Mouse (Mus musculus) midbrain, embryonic 16.5 days (tissue): ENCODE data around the gene Tbc1d13. TPM values are rescaled to one million over a fixed set of nuclear protein-coding genes. Genes with fewer than 3 reads are reported as not detected.
"Not testable (repeated sequence)": the region's sequence is repeated elsewhere in the genome, so short reads cannot be mapped to it uniquely, and the experiment has no call there.

ENCODE experiments used
- ATAC-seq: fragments of 200-750 bp; cut with Nextera tagmentation; 2 replicates; pipeline ENCODE4 v1.8.0; 2017; ENCODE audit warnings: moderate TSS enrichment
- H3K27ac ChIP-seq: fragments of 300-500 bp; sonication (generic); 2 replicates; pipeline ENCODE4 v1.5.1; 2014; ENCODE audit warnings: mild to moderate bottlenecking, low read length, mixed read lengths
- H3K27me3 ChIP-seq: fragments of 300-500 bp; sonication (generic); 2 replicates; pipeline ENCODE4 v1.6.1; 2014; ENCODE audit warnings: low read depth, low read length, mixed read lengths; ENCODE audit not compliant: control insufficient read depth, insufficient read depth
- H3K36me3 ChIP-seq: fragments of 300-500 bp; sonication (generic); 2 replicates; pipeline ENCODE4 v1.6.1; 2014; ENCODE audit warnings: mild to moderate bottlenecking, low read length, moderate library complexity, mixed read lengths; ENCODE audit not compliant: control insufficient read depth, insufficient read depth
- H3K4me1 ChIP-seq: fragments of 300-500 bp; sonication (generic); 2 replicates; pipeline ENCODE4 v1.6.1; 2014; ENCODE audit warnings: mild to moderate bottlenecking, low read length, mixed read lengths; ENCODE audit not compliant: control insufficient read depth, insufficient read depth
- H3K4me2 ChIP-seq: fragments of 300-500 bp; sonication (generic); 2 replicates; pipeline ENCODE4 v1.6.1; 2014; ENCODE audit warnings: mild to moderate bottlenecking, low read length, mixed read lengths
- H3K4me3 ChIP-seq: fragments of 300-500 bp; sonication (generic); 2 replicates; pipeline ENCODE4 v1.5.1; 2014; ENCODE audit warnings: low read depth, mild to moderate bottlenecking, low read length, moderate library complexity, mixed read lengths
- H3K9ac ChIP-seq: fragments of 300-500 bp; sonication (generic); 2 replicates; pipeline ENCODE4 v1.6.1; 2014; ENCODE audit warnings: low read depth, low read length, mixed read lengths
- H3K9me3 ChIP-seq: fragments of 300-500 bp; sonication (generic); replicated peaks from 2 replicates; pipeline ENCODE4 v1.6.1; 2014; ENCODE audit warnings: mild to moderate bottlenecking, low read length, mixed read lengths; ENCODE audit not compliant: control insufficient read depth, poor library complexity, severe bottlenecking
- WGBS: fragments of 180-500 bp; shearing (Covaris S2); extraction: QIAGEN DNeasy Blood & Tissue Kit; methylation state at CpG from one replicate; pipeline ENCODE4 v1.1.7; 2014; 5-methylcytosine and 5-hydroxymethylcytosine counted together
- polyA plus RNA-seq: library from polyadenylated mRNA; unstranded; fragments of >200 nt; fragmentation: Nextera tagmentation; extraction: Ambion mirVana; gene quantifications from 2 replicates; pipeline ENCODE4 v1.2.1, GENCODE M21; 2015

Tbc1d13 gene
- polyA plus RNA-seq, 1 experiment from 2014 or later: 11.8 TPM

DNA sequence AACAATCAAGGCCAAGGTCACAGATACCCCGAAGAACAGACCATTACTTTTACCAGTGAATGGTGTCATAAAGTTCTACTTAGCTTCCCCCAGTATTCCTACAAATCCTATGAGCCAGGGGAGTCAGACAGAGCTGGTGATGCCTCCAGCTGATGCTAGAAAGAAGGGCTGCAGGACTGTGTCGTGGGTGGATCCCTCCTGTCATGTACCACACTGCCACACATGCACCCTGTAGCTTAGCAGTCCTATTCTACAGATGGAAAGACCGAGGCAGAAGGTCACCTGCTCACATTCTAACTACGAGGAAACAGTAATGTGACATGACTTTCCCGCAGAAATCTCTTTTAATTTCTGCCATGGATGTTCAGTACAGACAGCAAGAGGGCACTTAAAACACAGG lies 10.8 kb upstream of the Tbc1d13 start:
- Histone ChIP-seq H3K36me3 (peaks cover 2% of the 10 kb centered on the region; the same call in 1 of the 2 replicates), H3K4me2 (no peak overlapping the region; the same call in 1 of the 2 replicates), H3K9me3 (no peaks in the 10 kb centered on the region), H3K4me1 (peaks cover 35% of the 10 kb centered on the region), H3K27me3 (no peaks in the 10 kb centered on the region), H3K9ac (no peak overlapping the region), H3K4me3 (no peak overlapping the region), H3K27ac (no peak overlapping the region)
- ATAC-seq: no peak
- 90% methylated on average over 5 of the region's 5 CpGs for WGBS

DNA sequence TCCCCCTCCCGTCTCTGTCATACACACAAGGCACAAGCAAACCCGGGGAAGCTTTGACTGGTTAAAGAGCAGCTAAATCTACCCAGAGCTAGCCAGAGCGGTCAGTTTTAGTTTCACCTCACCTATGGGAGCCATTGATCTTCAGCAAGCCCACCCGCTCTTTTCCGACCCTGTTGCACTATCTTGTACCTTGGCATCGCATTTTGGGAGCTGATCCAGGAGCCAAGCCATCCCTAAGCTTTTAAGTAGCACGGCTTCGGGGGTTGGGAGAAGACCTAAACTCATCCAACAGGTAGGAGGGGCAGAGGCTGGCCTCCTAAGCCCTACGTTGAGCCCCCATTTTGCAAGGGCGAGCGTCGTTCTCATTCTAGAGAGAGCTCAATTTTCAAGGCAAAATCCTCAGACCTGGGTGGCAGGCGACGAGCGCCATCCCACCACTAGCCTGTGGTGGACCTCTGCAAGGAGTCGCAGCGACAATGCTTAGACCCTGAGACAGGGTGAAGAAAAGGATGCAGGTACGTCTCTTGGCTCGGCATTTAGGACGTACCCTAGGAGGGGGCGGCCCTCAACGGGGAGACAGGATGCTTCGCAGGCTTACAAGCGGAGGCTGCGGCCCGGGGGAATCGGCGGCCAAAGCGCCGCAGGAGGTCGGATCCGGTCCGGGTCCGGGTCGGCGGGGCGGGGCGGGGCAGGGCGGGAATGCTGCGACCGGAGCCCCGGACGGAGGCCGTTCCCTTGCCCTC lies 9.6 kb upstream of the Tbc1d13 start:
- H3K9ac ChIP-seq: peak overlapping the region; percentile 93
- peak overlapping the region; percentile 90 for H3K4me3 ChIP-seq
- ATAC-seq: peak; percentile 67
- no peaks in the 10 kb centered on the region for H3K27me3 ChIP-seq
- WGBS: 2% methylated on average over 38 of the region's 44 CpGs
- peaks cover 35% of the 10 kb centered on the region for H3K4me1 ChIP-seq
- peaks cover 2% of the 10 kb centered on the region; the same call in 1 of the 2 replicates for H3K36me3 ChIP-seq
- peak overlapping the region; percentile 96 for H3K4me2 ChIP-seq
- no peaks in the 10 kb centered on the region for H3K9me3 ChIP-seq
- H3K27ac ChIP-seq: peak overlapping the region; percentile 92

DNA sequence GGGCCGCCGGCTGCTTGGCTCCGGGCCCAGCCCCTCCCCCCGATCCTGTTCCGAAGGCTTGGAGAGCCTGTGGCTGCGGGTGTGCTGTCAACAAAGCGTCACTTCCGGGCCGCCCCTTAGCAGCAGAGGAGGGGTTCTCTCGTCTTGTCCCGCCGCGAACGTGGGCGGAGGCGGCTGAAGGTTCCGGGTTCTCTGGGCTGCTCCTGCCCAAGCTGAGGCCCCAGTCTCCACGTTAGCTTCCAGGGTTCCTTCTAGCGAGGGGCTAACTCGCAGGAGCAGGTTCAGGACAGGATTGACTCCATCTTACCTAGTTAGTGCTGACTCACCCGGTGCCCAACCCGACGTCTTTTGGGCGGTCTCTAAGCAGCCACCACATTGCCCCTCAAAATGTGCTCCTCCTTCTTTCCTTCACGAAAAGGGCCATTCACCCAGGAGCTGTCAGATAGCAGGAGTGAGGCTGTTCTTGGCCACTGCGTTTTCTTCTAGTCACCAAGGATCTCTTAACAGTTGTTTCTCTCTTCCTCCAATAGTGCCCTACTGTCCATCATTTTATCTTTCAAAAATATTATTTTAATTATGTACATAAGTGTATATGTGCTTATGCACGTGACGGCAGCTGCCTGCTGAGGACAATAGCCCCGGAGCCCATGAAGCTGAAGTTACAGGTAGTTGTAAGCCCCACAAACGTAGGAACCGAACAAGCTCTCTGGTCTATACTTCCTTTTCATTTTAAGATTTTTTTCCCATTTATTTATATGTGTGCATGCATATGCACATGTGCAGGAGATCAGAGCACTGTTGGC lies 8.9 kb upstream of the Tbc1d13 start, which contains the start of gene Zer1:
Gene Zer1 (minus strand): TSS at position 114 of the 803 bp plus-strand sequence.
- Histone ChIP-seq H3K27me3 (no peaks in the 10 kb centered on the region), H3K27ac (peak within 1 kb of the TSS; percentile 92), H3K36me3 (peaks cover 2% of the 10 kb centered on the region; the same call in 1 of the 2 replicates), H3K9ac (peak within 1 kb of the TSS; percentile 93), H3K4me3 (peak within 1 kb of the TSS; percentile 90), H3K4me2 (peak within 1 kb of the TSS; percentile 96), H3K4me1 (peaks cover 27% of the 10 kb centered on the region), H3K9me3 (no peaks in the 10 kb centered on the region)
- peak; percentile 96 for ATAC-seq
- 13% methylated on average over 21 of the region's 31 CpGs for WGBS

DNA sequence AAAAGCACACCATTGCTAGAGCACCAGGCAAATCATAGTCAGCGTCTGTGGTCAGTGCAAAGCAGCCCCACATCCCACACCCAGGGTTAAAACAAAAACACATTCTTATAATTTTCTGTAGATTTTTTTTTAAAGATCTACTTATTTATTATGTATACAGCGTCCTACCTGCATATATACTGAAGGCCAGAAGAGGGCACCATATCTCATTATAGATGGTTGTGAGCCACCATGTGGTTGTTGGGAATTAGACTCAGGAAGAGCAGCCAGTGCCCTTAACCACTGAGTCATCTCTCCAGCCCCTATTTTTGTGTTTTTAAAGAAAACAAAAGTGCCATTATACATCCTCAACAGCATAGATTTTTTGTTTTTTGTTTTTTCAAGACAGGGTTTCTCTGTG lies 4.8 kb upstream of the Tbc1d13 start:
- H3K4me1 ChIP-seq: peaks cover 14% of the 10 kb centered on the region
- ATAC-seq: no peak
- H3K9ac ChIP-seq: no peak overlapping the region
- H3K4me2 ChIP-seq: no peak overlapping the region
- H3K27ac ChIP-seq: no peak overlapping the region
- no peak overlapping the region for H3K4me3 ChIP-seq
- H3K27me3 ChIP-seq: no peaks in the 10 kb centered on the region
- H3K9me3 ChIP-seq: no peaks in the 10 kb centered on the region
- no peaks in the 10 kb centered on the region for H3K36me3 ChIP-seq
- WGBS: 30% methylated on average over 2 of the region's 2 CpGs

DNA sequence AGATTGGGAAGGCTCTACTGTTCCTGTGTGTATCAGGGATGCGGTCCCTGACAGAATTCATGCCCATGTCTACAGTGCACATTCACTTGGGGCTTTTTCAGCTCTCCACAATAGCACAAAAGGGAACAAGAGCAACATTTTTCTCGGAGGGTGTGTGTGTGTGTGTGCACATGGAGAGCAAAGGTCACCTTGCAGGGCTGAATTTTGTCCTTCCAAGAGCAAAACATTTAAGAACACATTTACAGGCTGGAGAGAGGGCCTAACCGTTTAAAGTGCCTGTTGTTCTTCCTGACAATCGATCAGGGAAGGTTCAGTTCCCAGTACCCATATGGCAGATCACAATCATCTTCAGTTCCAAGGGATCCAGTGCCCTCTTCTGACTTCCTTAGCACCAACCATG lies 3.4 kb upstream of the Tbc1d13 start:
- 87% methylated on average over 4 of the region's 4 CpGs for WGBS
- Histone ChIP-seq H3K4me3 (no peak overlapping the region), H3K36me3 (no peaks in the 10 kb centered on the region), H3K9me3 (no peaks in the 10 kb centered on the region), H3K4me2 (no peak overlapping the region), H3K4me1 (peaks cover 19% of the 10 kb centered on the region), H3K27ac (no peak overlapping the region), H3K9ac (no peak overlapping the region), H3K27me3 (no peaks in the 10 kb centered on the region)
- ATAC-seq: no peak

DNA sequence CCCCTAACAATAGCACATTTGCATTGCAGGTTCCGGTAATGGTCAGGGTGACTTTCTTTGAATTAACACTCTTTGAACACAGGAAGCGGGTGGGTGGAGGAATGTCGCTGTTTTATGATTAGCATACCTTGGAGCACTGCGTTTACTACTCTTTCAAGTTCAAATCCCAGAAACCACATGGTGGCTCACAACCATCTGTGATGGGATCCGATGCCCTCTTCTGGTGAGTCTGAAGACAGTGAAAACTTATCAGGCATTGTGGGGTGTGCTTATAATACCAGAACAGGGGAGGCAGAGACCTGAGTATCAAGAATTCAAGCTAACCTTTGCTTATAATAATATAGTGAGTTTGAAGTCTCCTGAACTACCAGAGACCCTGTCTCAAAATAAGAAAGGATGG lies 2.3 kb upstream of the Tbc1d13 start:
- WGBS: 58% methylated on average over 5 of the region's 5 CpGs
- not testable (repeated sequence) for H3K27ac ChIP-seq, H3K4me2 ChIP-seq, H3K9ac ChIP-seq, H3K4me3 ChIP-seq, ATAC-seq, H3K36me3 ChIP-seq, H3K9me3 ChIP-seq, H3K27me3 ChIP-seq
- peaks cover 22% of the 10 kb centered on the region for H3K4me1 ChIP-seq

DNA sequence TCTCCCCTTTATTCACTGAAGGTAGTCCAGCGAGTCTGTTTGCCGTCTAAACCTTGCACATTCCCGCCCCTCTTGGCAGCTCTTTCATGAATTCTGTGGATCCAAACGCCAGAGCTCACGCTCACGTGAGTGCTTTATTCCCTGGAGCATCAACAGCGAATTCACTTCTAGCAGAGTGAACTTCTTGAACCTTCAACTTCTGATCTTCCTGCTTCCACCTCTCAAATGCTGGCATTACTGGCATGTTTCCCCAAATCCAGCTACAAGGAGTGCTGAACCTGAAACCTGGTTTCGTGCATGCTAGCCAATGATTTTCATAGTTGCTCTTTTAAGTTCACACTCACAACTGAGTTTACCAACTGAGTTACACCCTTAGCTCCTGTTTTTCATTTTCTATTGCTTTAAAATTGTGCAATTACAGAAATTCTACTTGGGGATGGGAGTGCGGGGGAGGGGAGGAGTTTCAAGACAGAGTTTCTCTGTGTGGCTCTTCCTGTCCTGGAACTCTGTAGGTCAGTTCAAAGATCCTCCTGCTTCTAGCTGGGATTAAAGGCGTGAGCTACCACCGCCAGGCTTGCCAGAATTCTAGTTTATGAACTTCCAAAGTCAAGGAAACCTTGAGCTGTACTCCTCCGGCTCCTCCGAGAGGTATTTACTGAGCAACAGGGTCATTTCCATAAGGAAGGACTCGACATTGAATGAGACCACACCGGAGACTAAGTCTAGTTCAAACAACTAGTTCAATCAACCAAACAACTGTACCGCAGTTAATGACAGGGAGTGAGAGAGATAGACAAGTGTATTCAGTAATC lies 539 bp upstream of the Tbc1d13 start:
- no peak for ATAC-seq
- Histone ChIP-seq H3K9me3 (no peaks in the 10 kb centered on the region), H3K4me1 (peaks cover 22% of the 10 kb centered on the region), H3K27me3 (no peaks in the 10 kb centered on the region), H3K9ac (peak overlapping the region; percentile 74), H3K4me2 (peak overlapping the region; percentile 93), H3K36me3 (peaks cover 12% of the 10 kb centered on the region), H3K27ac (peak overlapping the region; percentile 83), H3K4me3 (peak overlapping the region; percentile 79)
- 23% methylated on average over 16 of the region's 16 CpGs for WGBS

DNA sequence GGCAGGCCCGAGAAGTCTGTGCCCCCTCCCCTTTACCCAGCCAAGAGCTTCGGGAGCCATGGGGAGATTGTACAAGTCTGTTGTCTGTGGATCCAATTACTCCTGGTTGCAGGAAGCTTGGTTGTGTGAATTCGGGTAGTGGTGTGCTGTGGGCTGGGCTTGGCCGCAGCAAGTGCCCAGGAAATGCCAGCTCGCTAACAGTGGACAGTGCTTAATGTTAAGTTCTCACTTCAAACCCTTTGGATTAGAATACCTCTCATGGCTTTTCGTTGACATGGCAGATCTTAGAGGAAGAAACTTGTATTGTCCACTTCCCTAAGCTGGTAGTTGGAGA lies 799 bp downstream of the Tbc1d13 start:
- WGBS: 25% methylated on average over 6 of the region's 6 CpGs

More for the DNA sequence above, 799 bp downstream of the Tbc1d13 start:
- Histone ChIP-seq H3K4me2 (peak overlapping the region; percentile 93), H3K4me1 (peaks cover 22% of the 10 kb centered on the region), H3K27me3 (no peaks in the 10 kb centered on the region), H3K4me3 (peak overlapping the region; percentile 79), H3K9me3 (no peaks in the 10 kb centered on the region), H3K9ac (peak overlapping the region; percentile 74), H3K36me3 (peaks cover 12% of the 10 kb centered on the region), H3K27ac (peak overlapping the region; percentile 83)
- ATAC-seq: peak; percentile 36; the same call in 1 of the 2 replicates
